Mouse (Mus musculus) midbrain, embryonic 11.5 days (tissue): ENCODE data around the gene Olfr543. TPM values are rescaled to one million over a fixed set of nuclear protein-coding genes. Genes with fewer than 3 reads are reported as not detected.
A peak's percentile ranks its signal among the peaks of the same experiment; 100 is the strongest.

Experiments used
- ATAC-seq: fragments of 200-750 bp; cut with Nextera tagmentation; 2 replicates; pipeline ENCODE4 v1.8.0; 2017; ENCODE audit warnings: moderate TSS enrichment, moderate library complexity; ENCODE audit not compliant: low FRiP score
- DNase-seq: peaks from one replicate; pipeline ENCODE4 v3.0.0; 2015; ENCODE audit warnings: low spot score; ENCODE audit errors: missing footprints
- H3K27ac ChIP-seq: fragments of 300-500 bp; sonication (generic); 2 replicates; pipeline ENCODE4 v1.5.1; 2014; ENCODE audit warnings: low read depth, low read length
- H3K27me3 ChIP-seq: fragments of 300-500 bp; sonication (generic); 2 replicates; pipeline ENCODE4 v1.6.1; 2014; ENCODE audit warnings: mild to moderate bottlenecking, low read length, moderate library complexity, mixed read lengths; ENCODE audit not compliant: control insufficient read depth, insufficient read depth
- H3K36me3 ChIP-seq: fragments of 300-500 bp; sonication (generic); 2 replicates; pipeline ENCODE4 v1.6.1; 2014; ENCODE audit warnings: mild to moderate bottlenecking, low read length, moderate library complexity, mixed read lengths; ENCODE audit not compliant: control insufficient read depth, insufficient read depth
- H3K4me1 ChIP-seq: fragments of 300-500 bp; sonication (generic); 2 replicates; pipeline ENCODE4 v1.6.1; 2014; ENCODE audit warnings: low read length; ENCODE audit not compliant: control insufficient read depth, insufficient read depth
- H3K4me2 ChIP-seq: fragments of 300-500 bp; sonication (generic); 2 replicates; pipeline ENCODE4 v1.6.1; 2014; ENCODE audit warnings: mild to moderate bottlenecking, moderate library complexity
- H3K4me3 ChIP-seq: fragments of 300-500 bp; sonication (generic); 2 replicates; pipeline ENCODE4 v1.5.1; 2014; ENCODE audit warnings: low read depth, low read length
- H3K9ac ChIP-seq: fragments of 300-500 bp; sonication (generic); 2 replicates; pipeline ENCODE4 v1.6.1; 2014; ENCODE audit warnings: low read length
- H3K9me3 ChIP-seq: fragments of 300-500 bp; sonication (generic); 2 replicates; pipeline ENCODE4 v1.6.1; 2016; ENCODE audit warnings: low read length; ENCODE audit not compliant: control insufficient read depth
- WGBS: fragments of 180-500 bp; shearing (Covaris S2); extraction: QIAGEN DNeasy Blood & Tissue Kit; methylation state at CpG from one replicate; pipeline ENCODE4 v1.1.7; 2014; 5-methylcytosine and 5-hydroxymethylcytosine counted together
- polyA plus RNA-seq: library from polyadenylated mRNA; unstranded; fragments of >200 nt; fragmentation: Nextera tagmentation; extraction: Ambion mirVana; gene quantifications from 2 replicates; pipeline ENCODE4 v1.2.1, GENCODE M21; 2014

Gene Olfr543
- 0.25 and 0.33 TPM in 2 replicates for polyA plus RNA-seq

DNA sequence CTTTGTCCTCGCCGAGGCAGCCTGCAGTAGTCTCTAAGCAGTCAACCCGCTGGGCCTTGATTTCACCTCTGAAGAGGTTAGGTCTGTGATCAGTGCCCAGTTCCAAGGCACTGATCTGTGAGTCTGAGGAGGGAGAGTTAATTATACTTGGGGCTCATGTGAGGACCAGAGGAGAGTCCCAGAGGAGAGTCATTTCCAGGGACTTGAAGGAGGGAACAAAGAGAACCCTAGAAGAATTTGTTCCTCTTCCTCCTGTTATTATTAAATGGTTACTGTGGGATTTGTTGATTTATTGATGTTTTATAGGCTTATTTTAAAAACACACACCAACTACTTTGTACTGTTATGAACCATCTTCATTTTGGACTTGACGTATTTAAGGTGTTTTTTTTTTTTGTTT is at the start of gene Olfr543:
TSS of gene Olfr543 (minus strand) at position 101 of the 400 bp plus-strand sequence.
- H3K4me3 ChIP-seq, result no peak within 1 kb of the TSS
- ATAC-seq (no peak), DNase-seq (no peak)
- H3K36me3 ChIP-seq, result no peaks in the 10 kb centered on the region
- no peak within 1 kb of the TSS for H3K9ac ChIP-seq
- H3K9me3 ChIP-seq, result no peaks in the 10 kb centered on the region
- H3K27ac ChIP-seq, result no peak within 1 kb of the TSS
- H3K4me2 ChIP-seq, result no peak within 1 kb of the TSS
- no peaks in the 10 kb centered on the region for H3K4me1 ChIP-seq
- no peaks in the 10 kb centered on the region for H3K27me3 ChIP-seq
- WGBS, result 91% methylated on average over 4 of the region's 4 CpGs

DNA sequence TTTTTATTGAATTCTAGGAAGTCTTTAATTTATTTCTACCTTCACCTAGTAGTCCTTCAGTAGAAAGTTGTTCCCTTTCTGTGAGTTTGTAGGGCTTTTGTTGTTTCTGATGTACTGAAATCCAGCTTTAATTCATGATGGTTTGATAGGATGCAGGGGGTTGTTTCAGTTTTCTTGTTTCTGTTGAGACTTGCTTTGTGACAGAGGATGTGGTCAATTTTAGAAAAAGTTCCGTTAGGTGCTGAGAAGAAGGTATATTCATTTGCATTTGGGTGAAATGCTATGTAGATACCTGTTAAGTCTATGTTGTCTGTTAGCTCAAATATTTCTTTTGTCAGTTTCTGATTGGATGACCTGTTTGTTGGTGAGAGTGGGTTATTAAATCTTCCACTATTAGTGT is 47.6 kb upstream of the Olfr543 start:
- H3K36me3 ChIP-seq, result no peaks in the 10 kb centered on the region
- H3K27ac ChIP-seq, result no peak overlapping the region
- no peak overlapping the region for H3K4me3 ChIP-seq
- WGBS, result 76% methylated on average over 1 of the region's 1 CpGs
- DNase-seq (peak; percentile 10), ATAC-seq (no peak)
- H3K9me3 ChIP-seq, result no peaks in the 10 kb centered on the region
- H3K9ac ChIP-seq, result no peak overlapping the region
- H3K4me1 ChIP-seq, result no peaks in the 10 kb centered on the region
- no peak overlapping the region for H3K4me2 ChIP-seq
- no peaks in the 10 kb centered on the region for H3K27me3 ChIP-seq

DNA sequence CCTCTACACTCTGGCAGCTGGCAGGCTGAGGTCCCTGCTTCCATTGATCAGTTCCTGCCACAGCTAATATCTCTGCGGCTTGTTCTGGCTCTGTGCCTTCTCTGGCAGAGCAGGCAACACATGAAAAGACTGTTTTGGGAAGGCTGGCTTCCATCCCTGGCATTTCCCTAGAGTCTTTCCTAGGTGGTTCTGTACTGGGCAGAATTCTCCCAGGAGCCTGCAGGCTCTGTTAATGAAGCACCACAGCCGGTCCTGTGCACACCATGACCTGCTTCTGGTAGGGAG is 35.5 kb upstream of the Olfr543 start:
- H3K36me3 ChIP-seq, result no peaks in the 10 kb centered on the region
- no peak for ATAC-seq
- H3K4me3 ChIP-seq, result no peak overlapping the region
- no peak overlapping the region for H3K9ac ChIP-seq
- no peak overlapping the region for H3K4me2 ChIP-seq
- no peaks in the 10 kb centered on the region for H3K9me3 ChIP-seq
- no peaks in the 10 kb centered on the region for H3K4me1 ChIP-seq
- 87% methylated on average over 2 of the region's 2 CpGs for WGBS
- H3K27ac ChIP-seq, result no peak overlapping the region
- no peak for DNase-seq
- H3K27me3 ChIP-seq, result peaks cover 6% of the 10 kb centered on the region; the same call in 1 of the 2 replicates

DNA sequence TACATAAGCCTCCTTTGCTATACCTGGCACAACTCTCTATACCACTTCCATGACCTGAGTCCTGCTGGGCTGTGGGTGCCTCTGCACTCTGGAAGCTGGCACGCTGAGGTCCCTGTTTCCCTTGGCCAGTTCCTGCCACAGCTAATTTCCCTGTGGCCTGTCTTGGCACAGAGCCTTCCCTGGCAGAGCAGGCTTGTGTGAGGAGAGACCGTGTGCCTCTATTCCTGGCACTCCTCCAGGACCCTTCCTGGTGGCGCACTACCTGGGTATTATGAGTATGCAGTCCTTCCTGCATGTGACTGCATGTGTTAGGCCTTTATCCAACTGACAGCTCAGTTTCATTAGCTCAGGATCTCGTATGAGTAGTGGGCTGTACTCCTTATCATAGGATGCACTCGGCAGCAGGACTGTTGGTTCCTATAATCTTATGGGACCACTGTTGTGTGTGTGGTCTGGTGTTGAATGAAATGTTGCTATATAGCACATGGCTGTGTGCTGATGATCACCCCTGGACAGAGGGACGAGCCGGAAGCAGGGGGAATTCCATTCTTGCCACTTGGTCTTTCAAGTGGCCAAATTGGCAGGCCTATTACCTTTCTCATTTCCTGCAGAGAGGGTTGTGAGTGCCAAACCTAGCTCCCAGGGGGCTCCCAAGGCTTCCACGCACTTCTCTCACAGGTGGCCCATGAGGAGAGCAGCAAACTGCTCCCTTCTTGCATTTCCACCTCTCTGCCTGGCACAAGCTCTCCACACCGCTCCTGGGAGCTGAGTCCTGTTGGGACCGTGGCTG is 35.0 kb upstream of the Olfr543 start:
- WGBS, result 84% methylated on average over 10 of the region's 10 CpGs
- no peak overlapping the region for H3K27ac ChIP-seq
- no peaks in the 10 kb centered on the region for H3K36me3 ChIP-seq
- no peak for ATAC-seq
- DNase-seq, result no peak
- no peak overlapping the region for H3K9ac ChIP-seq
- no peaks in the 10 kb centered on the region for H3K4me1 ChIP-seq
- peaks cover 6% of the 10 kb centered on the region; the same call in 1 of the 2 replicates for H3K27me3 ChIP-seq
- H3K4me3 ChIP-seq, result no peak overlapping the region
- H3K4me2 ChIP-seq, result no peak overlapping the region
- H3K9me3 ChIP-seq, result no peaks in the 10 kb centered on the region

DNA sequence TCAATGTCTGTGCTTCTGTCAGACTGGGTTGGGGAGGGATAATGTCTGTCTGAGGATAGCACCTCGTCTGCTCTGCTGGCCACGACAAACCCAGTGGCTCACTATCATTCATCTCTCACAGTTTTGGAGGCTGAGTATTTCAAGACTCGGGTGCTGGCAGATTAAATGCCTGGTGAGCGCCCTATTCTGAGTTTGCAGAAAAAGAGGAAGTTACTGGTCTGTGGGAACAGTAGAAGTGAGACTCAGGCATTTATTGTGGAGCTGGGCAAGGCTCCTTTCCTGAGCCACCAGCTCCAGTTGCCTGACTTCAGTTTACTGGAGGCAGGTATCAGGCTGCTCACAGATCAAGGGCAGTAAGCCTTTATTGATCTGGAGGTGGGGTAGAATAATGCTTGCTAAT is 32.7 kb upstream of the Olfr543 start:
- Histone ChIP-seq H3K9me3 (no peaks in the 10 kb centered on the region), H3K36me3 (no peaks in the 10 kb centered on the region), H3K4me1 (no peaks in the 10 kb centered on the region), H3K4me2 (no peak overlapping the region), H3K27ac (no peak overlapping the region), H3K9ac (no peak overlapping the region), H3K27me3 (peaks cover 6% of the 10 kb centered on the region; the same call in 1 of the 2 replicates), H3K4me3 (no peak overlapping the region)
- no peak for ATAC-seq
- WGBS, result 77% methylated on average over 4 of the region's 4 CpGs
- no peak for DNase-seq

DNA sequence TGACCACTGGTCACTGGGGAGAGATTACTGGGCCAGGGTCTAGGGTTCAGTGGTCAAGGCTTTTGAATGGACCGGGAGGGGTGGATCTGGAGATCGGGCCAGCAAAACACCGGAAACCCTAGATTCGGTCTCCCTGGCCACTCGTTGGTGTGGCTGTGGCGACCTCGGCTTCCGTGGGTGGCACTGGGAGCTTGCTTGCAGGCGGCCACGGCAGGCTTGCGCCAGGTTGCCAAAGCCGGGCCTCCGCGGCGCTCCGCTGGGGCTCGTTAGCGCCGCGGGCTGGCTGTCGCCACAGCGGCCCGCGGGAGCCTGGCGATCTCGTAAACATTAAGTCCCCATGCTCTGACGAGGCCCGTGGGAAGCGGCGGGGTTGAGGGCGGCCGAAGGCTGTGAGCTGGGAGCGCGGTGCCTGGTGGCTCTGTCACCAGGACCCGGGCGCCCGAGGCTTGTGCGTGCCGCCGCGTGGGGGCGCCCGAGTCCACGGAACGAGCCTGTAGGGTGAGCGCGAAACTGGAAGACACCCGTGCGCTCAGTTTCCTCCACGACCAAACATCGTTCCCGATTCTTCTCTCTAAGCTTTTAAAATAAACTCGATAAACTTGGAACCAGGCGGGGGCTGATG is 31.4 kb upstream of the Olfr543 start:
- Histone ChIP-seq H3K27ac (no peak overlapping the region), H3K4me2 (peak overlapping the region; percentile 82), H3K36me3 (no peaks in the 10 kb centered on the region), H3K27me3 (peaks cover 6% of the 10 kb centered on the region; the same call in 1 of the 2 replicates), H3K9me3 (no peaks in the 10 kb centered on the region), H3K9ac (peak overlapping the region; percentile 77), H3K4me1 (no peaks in the 10 kb centered on the region), H3K4me3 (peak overlapping the region; percentile 45)
- ATAC-seq (peak; percentile 96), DNase-seq (peak; percentile 100)
- WGBS, result under 1% methylated on average over 54 of the region's 54 CpGs

DNA sequence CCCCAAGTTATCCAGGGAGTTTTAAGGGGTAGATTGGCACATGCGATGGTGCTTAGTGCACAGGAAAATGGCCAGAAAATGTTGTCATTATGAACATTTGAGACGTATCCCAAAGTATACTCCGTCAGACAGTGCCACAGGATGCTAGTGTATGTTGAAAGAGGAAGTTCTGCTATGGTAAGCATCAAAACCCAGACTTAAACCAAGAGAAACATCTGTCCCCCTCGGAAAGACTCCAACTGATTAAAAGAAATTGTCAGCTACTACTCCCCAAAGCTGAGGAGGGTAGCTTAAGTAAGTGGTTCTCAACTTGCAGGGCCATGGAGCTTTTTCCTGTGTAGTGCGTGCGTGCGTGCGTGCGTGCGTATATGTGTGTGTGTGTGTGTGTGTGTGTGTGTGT is 30.4 kb upstream of the Olfr543 start:
- H3K4me1 ChIP-seq, result no peaks in the 10 kb centered on the region
- no peaks in the 10 kb centered on the region for H3K36me3 ChIP-seq
- H3K4me3 ChIP-seq, result no peak overlapping the region
- no peak overlapping the region for H3K27ac ChIP-seq
- H3K9me3 ChIP-seq, result no peaks in the 10 kb centered on the region
- H3K27me3 ChIP-seq, result peaks cover 6% of the 10 kb centered on the region; the same call in 1 of the 2 replicates
- no peak overlapping the region for H3K4me2 ChIP-seq
- ATAC-seq (no peak), DNase-seq (no peak)
- H3K9ac ChIP-seq, result no peak overlapping the region
- WGBS, result 90% methylated on average over 10 of the region's 10 CpGs

DNA sequence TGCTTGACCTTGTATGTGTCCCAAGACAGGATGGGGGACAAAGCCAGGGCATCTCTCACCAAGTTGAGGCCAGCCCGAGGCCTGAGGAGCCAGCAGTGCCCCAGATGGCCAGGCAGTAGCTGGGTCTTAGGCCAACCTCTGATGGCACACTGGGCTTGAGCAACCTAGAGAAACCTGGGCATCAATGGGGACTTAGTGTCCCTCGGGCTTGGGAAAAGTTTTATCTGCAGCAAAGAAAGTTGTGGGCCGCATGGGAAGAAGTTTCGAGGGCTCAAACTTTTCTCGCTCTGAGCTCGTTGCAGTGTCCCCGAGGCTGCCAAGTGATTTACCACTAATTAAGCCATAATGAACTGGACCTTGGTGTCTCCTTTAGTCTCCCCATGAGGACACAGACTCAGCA is 28.2 kb upstream of the Olfr543 start:
- H3K36me3 ChIP-seq, result no peaks in the 10 kb centered on the region
- H3K9me3 ChIP-seq, result no peaks in the 10 kb centered on the region
- 75% methylated on average over 7 of the region's 7 CpGs for WGBS
- H3K27me3 ChIP-seq, result peaks cover 6% of the 10 kb centered on the region; the same call in 1 of the 2 replicates
- ATAC-seq, result no peak
- H3K9ac ChIP-seq, result no peak overlapping the region
- peak; percentile 77 for DNase-seq
- no peak overlapping the region for H3K27ac ChIP-seq
- H3K4me2 ChIP-seq, result no peak overlapping the region
- H3K4me3 ChIP-seq, result no peak overlapping the region
- no peaks in the 10 kb centered on the region for H3K4me1 ChIP-seq

DNA sequence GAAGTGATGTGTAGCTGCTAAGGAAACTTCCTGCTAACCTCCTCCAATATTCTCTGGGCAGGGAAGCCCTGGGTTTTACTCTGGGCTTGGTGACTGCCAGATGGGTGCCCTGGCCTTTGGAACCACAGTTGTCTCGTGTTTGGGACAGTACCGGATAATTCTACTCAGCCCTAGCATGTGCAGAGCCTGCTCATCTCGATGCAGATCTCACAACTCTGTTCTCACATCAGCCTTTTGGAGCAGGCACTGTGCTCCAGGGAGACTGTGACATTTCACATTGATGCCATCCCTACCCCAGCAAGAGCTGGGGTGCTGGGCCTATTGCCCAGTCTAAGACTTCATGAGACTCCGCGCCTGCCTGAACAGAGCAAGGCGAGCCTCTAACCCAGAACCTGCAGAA is 27.2 kb upstream of the Olfr543 start:
- 91% methylated on average over 6 of the region's 6 CpGs for WGBS
- no peak overlapping the region for H3K27ac ChIP-seq
- ATAC-seq (no peak), DNase-seq (no peak)
- H3K4me2 ChIP-seq, result no peak overlapping the region
- H3K4me1 ChIP-seq, result no peaks in the 10 kb centered on the region
- peaks cover under 1% of the 10 kb centered on the region; the same call in 1 of the 2 replicates for H3K27me3 ChIP-seq
- H3K9me3 ChIP-seq, result no peaks in the 10 kb centered on the region
- H3K9ac ChIP-seq, result no peak overlapping the region
- H3K36me3 ChIP-seq, result no peaks in the 10 kb centered on the region
- H3K4me3 ChIP-seq, result no peak overlapping the region
